Mouse (Mus musculus) hindbrain, embryonic 11.5 days (tissue): ENCODE measurements around the gene Ccr6. TPM values are rescaled to one million over a fixed set of nuclear protein-coding genes. Genes with fewer than 3 reads are reported as not detected.

Experiments
- ATAC-seq: fragments of 200-750 bp; cut with Nextera tagmentation; 2 replicates; pipeline ENCODE4 v1.8.0; 2017; ENCODE audit warnings: mild to moderate bottlenecking, moderate TSS enrichment, moderate library complexity; ENCODE audit not compliant: low FRiP score
- DNase-seq: peaks from one replicate; pipeline ENCODE4 v3.0.0-alpha.2; 2015; ENCODE audit warnings: low spot score
- H3K27ac ChIP-seq: fragments of 300-500 bp; sonication (generic); 2 replicates; pipeline ENCODE4 v1.5.1; 2014; ENCODE audit warnings: mild to moderate bottlenecking, low read depth, low read length
- H3K27me3 ChIP-seq: fragments of 300-500 bp; sonication (generic); 2 replicates; pipeline ENCODE4 v1.6.1; 2014; ENCODE audit warnings: mild to moderate bottlenecking, low read length, moderate library complexity, mixed read lengths; ENCODE audit not compliant: control insufficient read depth, insufficient read depth
- H3K36me3 ChIP-seq: fragments of 300-500 bp; sonication (generic); 2 replicates; pipeline ENCODE4 v1.6.1; 2014; ENCODE audit warnings: mild to moderate bottlenecking, low read length, moderate library complexity, mixed read lengths; ENCODE audit not compliant: control insufficient read depth, insufficient read depth
- H3K4me1 ChIP-seq: fragments of 300-500 bp; sonication (generic); replicated peaks from 2 replicates; pipeline ENCODE4 v1.6.1; 2014; ENCODE audit warnings: low read length, mixed read lengths; ENCODE audit not compliant: control insufficient read depth, insufficient read depth
- H3K4me2 ChIP-seq: fragments of 300-500 bp; sonication (generic); replicated peaks from 2 replicates; pipeline ENCODE4 v1.6.1; 2014; ENCODE audit warnings: mild to moderate bottlenecking, low read depth, low read length
- H3K4me3 ChIP-seq: fragments of 300-500 bp; sonication (generic); 2 replicates; pipeline ENCODE4 v1.5.1; 2014; ENCODE audit warnings: low read depth, low read length
- H3K9ac ChIP-seq: fragments of 300-500 bp; sonication (generic); 2 replicates; pipeline ENCODE4 v1.6.1; 2014; ENCODE audit warnings: low read depth, low read length
- H3K9me3 ChIP-seq: fragments of 300-500 bp; sonication (generic); 2 replicates; pipeline ENCODE4 v1.6.1; 2016; ENCODE audit warnings: low read length; ENCODE audit not compliant: control insufficient read depth
- WGBS: fragments of 180-500 bp; shearing (Covaris S2); extraction: QIAGEN DNeasy Blood & Tissue Kit; methylation state at CpG from one replicate; pipeline ENCODE4 v1.1.7; 2014; 5-methylcytosine and 5-hydroxymethylcytosine counted together
- polyA plus RNA-seq: library from polyadenylated mRNA; unstranded; fragments of >200 nt; fragmentation: Nextera tagmentation; extraction: Ambion mirVana; gene quantifications from 2 replicates; pipeline ENCODE4 v1.2.1, GENCODE M21; 2014

The Ccr6 gene
- polyA plus RNA-seq, 1 experiment from 2014 or later, result not detected

DNA sequence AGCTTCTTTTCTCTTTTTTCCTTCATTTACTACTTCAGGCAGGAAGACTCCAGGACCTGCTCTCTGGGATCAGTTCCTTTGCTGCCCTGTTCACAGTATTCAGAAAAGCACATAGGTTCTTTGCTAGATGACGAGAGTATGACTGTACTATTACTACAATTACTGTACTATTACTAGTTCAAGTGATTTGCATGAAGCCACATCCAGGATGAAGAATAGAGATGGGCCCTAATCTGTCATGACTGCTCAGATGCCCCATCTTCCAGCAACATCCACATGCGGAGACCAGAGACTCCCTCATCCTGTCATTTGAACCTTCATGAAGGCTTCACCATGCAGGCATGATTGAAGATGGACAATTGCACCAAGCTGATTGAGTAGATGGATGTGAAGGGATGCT lies 26.1 kb upstream of the Ccr6 start:
- WGBS, result 92% methylated on average over 2 of the region's 2 CpGs
- Histone ChIP-seq H3K4me1 (no peaks in the 10 kb centered on the region), H3K9ac (no peak overlapping the region), H3K27me3 (no peaks in the 10 kb centered on the region), H3K36me3 (no peaks in the 10 kb centered on the region), H3K9me3 (no peaks in the 10 kb centered on the region), H3K4me3 (no peak overlapping the region), H3K27ac (no peak overlapping the region), H3K4me2 (no peak overlapping the region)
- DNase-seq (no peak), ATAC-seq (no peak)

DNA sequence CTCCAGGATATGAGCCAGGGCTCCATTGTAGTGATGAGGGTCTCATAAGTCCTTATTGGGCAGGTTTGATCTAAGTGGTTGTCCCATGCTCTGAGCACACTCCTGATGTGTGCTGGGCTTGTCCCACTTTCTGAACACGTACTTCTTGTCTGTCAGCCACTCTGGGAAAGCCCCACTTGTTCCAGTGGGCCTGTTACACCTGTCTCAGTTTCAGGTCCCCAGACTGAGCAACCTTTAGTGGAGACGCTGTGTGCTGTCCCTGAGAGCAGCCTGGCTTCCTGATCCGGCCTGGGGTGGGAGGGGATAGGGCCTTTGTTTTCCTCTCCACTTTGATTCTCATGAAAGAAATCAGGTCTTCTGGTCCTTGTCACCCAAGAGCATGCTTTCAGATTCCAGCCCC lies 25.7 kb upstream of the Ccr6 start:
- Histone ChIP-seq H3K27me3 (no peaks in the 10 kb centered on the region), H3K36me3 (no peaks in the 10 kb centered on the region), H3K9me3 (no peaks in the 10 kb centered on the region), H3K4me1 (no peaks in the 10 kb centered on the region), H3K4me2 (no peak overlapping the region), H3K4me3 (no peak overlapping the region), H3K27ac (no peak overlapping the region), H3K9ac (no peak overlapping the region)
- DNase-seq, result no peak
- WGBS, result 70% methylated on average over 3 of the region's 3 CpGs
- no peak for ATAC-seq

DNA sequence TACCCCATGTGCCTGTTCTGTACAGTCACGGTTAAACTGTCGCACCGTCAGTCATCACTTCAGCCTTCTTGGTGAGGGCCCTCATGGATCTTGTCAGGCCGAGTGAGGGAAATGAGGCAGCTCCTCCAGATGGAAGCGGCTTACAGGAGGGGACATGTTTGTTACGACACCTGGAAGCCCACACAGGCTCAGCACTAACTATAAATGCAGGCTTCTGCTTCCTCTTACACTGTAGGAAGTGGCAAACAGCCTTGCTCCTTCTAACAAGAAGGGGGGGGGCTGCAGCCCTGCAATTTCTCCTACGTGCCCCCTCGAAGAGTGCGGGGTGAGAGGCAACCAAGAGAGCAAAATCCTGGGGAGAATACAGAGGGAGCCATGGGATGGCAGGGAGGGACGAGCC lies 25.2 kb upstream of the Ccr6 start:
- H3K9ac ChIP-seq, result no peak overlapping the region
- H3K4me1 ChIP-seq, result no peaks in the 10 kb centered on the region
- no peak for ATAC-seq
- WGBS, result 85% methylated on average over 10 of the region's 10 CpGs
- H3K27me3 ChIP-seq, result no peaks in the 10 kb centered on the region
- H3K36me3 ChIP-seq, result no peaks in the 10 kb centered on the region
- DNase-seq, result no peak
- H3K27ac ChIP-seq, result no peak overlapping the region
- H3K9me3 ChIP-seq, result no peaks in the 10 kb centered on the region
- H3K4me3 ChIP-seq, result no peak overlapping the region
- H3K4me2 ChIP-seq, result no peak overlapping the region

DNA sequence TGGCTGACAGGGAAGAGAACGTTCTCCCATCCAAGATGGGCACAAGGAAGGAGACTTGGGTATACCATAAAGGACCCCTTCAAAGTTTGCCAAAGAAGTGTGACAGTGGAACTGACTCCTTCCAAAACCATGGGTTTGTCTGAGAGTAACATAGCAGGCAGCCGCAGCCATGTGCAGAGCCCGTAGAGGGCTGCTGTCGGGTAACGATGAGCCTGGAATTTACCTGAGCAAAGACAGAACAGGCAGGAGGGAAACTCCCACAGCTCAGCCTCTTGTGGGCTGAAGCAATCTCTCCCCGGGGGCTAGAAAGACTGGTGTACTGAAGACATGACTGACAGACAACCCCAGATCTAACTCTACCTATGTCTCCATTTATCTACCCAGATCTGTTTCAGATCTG lies 24.4 kb upstream of the Ccr6 start:
- H3K4me1 ChIP-seq, result no peaks in the 10 kb centered on the region
- no peak for ATAC-seq
- no peaks in the 10 kb centered on the region for H3K36me3 ChIP-seq
- WGBS, result 87% methylated on average over 6 of the region's 6 CpGs
- no peak overlapping the region for H3K4me2 ChIP-seq
- no peaks in the 10 kb centered on the region for H3K9me3 ChIP-seq
- H3K27me3 ChIP-seq, result no peaks in the 10 kb centered on the region
- no peak overlapping the region for H3K9ac ChIP-seq
- no peak for DNase-seq
- H3K4me3 ChIP-seq, result no peak overlapping the region
- no peak overlapping the region for H3K27ac ChIP-seq

DNA sequence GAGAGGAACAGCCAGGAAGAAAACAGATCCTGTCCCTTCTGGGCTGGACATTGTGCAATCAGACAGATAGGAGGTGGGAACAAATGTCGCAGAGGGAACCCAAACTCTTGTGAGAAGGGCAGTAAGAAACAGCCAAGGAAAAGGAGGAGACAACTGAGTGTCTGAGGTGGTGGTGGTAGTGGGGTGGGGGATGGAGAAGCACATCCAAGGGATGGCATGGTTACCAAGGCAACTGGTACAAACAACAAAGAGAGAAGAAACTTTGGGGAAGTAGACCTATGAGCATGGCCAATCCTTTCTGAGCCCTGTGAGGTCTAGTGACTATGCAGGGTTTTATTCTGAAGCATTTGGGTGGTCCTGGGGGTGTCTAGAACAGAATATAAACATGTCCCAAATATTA lies 21.5 kb upstream of the Ccr6 start:
- H3K4me1 ChIP-seq, result no peaks in the 10 kb centered on the region
- no peaks in the 10 kb centered on the region for H3K9me3 ChIP-seq
- H3K27ac ChIP-seq, result no peak overlapping the region
- no peak overlapping the region for H3K4me2 ChIP-seq
- DNase-seq (no peak), ATAC-seq (no peak)
- no peaks in the 10 kb centered on the region for H3K36me3 ChIP-seq
- no peak overlapping the region for H3K4me3 ChIP-seq
- H3K27me3 ChIP-seq, result no peaks in the 10 kb centered on the region
- WGBS, result 97% methylated on average over 1 of the region's 1 CpGs
- H3K9ac ChIP-seq, result no peak overlapping the region

DNA sequence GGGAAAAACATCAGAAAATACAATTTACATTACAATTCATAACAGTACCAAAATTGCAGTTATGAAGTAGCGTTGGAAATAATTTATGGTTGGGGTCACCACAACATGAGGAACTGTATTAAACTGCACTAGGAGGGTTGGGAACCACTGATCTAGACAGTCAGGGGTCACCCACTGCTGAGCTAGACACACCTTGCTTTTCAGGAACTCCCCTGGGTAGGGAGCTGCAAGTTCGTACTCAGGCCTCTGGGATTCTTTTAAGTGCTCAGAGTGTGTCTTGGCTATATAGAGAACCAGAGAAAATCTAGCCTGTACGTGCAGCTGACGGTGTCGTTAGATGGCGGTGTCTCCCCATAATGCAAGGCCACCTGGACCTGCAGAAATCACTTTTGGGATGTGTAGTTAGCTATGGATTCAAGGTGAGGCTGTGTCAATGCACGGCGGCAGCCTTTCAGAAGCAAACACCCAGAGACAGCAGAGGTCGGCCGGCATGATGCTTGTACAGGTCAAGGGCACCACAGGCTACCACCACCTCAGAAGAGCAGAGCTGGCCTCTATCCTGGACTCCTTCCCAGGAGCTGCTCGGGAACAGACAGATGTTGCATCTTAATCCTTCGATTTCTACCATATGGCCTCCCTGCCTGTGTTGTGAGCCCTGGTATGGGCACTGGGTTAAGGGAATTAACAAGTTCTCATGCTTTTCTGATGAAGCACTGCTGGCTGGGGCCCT lies 20.7 kb upstream of the Ccr6 start:
- H3K27me3 ChIP-seq, result no peaks in the 10 kb centered on the region
- no peak overlapping the region for H3K4me2 ChIP-seq
- H3K4me1 ChIP-seq, result no peaks in the 10 kb centered on the region
- DNase-seq (no peak), ATAC-seq (no peak)
- WGBS, result 92% methylated on average over 12 of the region's 12 CpGs
- H3K9me3 ChIP-seq, result no peaks in the 10 kb centered on the region
- no peaks in the 10 kb centered on the region for H3K36me3 ChIP-seq
- H3K4me3 ChIP-seq, result no peak overlapping the region
- no peak overlapping the region for H3K9ac ChIP-seq
- H3K27ac ChIP-seq, result no peak overlapping the region

DNA sequence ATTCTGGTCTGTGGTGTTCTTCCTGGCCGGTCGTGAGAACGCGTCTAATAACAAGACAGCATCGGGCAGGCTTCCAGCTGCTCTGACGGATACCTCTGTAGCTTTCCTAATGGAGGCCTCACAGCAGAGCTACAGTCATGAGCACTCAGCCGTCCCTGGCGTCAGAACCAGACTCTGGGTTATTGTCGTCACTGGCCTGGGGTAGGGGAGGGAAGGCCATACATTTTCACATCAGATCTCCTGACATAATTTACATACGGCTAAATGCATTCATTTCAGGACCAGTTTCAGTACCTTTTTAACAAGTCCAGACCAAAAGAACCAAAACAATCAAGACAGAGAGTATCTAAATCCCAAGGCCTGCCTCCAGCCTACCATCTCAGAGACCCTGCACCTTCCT lies 12.6 kb upstream of the Ccr6 start:
- Histone ChIP-seq H3K9ac (no peak overlapping the region), H3K27me3 (no peaks in the 10 kb centered on the region), H3K9me3 (no peaks in the 10 kb centered on the region), H3K36me3 (no peaks in the 10 kb centered on the region), H3K4me1 (no peaks in the 10 kb centered on the region), H3K4me3 (no peak overlapping the region), H3K4me2 (no peak overlapping the region), H3K27ac (no peak overlapping the region)
- DNase-seq, result no peak
- ATAC-seq, result no peak
- WGBS, result 93% methylated on average over 10 of the region's 10 CpGs

DNA sequence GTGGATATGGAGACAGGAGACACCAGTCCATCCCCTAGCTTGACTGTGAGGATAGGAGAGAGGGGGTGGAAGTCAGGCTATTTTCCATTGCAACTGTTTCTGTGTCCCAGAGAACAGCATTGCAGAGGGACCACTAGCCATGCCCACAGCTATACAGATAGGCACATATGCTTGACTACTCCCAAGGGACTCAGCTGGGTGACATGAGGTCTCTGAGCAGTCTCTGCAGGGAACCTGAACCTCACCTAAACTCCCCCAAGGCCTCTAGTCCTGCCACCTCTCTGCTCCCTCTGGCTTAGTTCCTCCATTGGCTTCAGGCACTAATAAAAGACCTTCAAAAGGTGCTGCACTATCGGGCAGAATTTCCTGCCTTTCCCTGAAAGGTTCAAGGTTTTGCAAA lies 11.8 kb upstream of the Ccr6 start:
- H3K4me1 ChIP-seq, result no peaks in the 10 kb centered on the region
- no peak for DNase-seq
- H3K4me3 ChIP-seq, result no peak overlapping the region
- WGBS, result 79% methylated on average over 1 of the region's 1 CpGs
- no peaks in the 10 kb centered on the region for H3K9me3 ChIP-seq
- no peak overlapping the region for H3K9ac ChIP-seq
- ATAC-seq, result no peak
- no peak overlapping the region for H3K27ac ChIP-seq
- H3K4me2 ChIP-seq, result no peak overlapping the region
- no peaks in the 10 kb centered on the region for H3K36me3 ChIP-seq
- H3K27me3 ChIP-seq, result no peaks in the 10 kb centered on the region

DNA sequence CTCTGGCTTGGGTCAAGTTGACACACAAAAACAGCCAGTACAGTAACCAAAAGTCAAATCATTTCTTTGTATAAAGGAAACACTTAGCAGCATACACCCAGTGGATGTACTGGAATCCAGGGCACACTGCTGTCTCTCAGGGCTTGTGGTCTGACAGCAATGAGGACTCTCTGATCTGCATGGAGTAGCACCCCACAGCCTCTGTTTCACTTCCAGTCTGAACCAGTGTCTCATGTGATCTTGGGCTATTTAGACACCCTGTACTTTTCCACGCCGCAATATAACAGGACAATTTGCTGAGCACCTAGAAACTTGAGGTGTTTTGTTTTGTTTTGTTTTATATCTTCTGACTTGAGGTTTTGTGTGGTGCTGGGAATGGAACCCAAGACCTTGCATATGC lies 10.7 kb upstream of the Ccr6 start:
- no peak for DNase-seq
- 94% methylated on average over 2 of the region's 2 CpGs for WGBS
- H3K9me3 ChIP-seq, result no peaks in the 10 kb centered on the region

More for the DNA sequence above, 10.7 kb upstream of the Ccr6 start:
- H3K27me3 ChIP-seq, result no peaks in the 10 kb centered on the region
- no peak for ATAC-seq
- H3K36me3 ChIP-seq, result no peaks in the 10 kb centered on the region
- H3K27ac ChIP-seq, result no peak overlapping the region
- H3K4me2 ChIP-seq, result no peak overlapping the region
- no peak overlapping the region for H3K9ac ChIP-seq
- H3K4me3 ChIP-seq, result no peak overlapping the region
- H3K4me1 ChIP-seq, result no peaks in the 10 kb centered on the region
